Mouse (Mus musculus) C2C12 (cell line): ENCODE results near the gene Mybbp1a.

Experiments used
- CEBPB ChIP-seq: IDR thresholded peaks from one replicate; pipeline ENCODE4 v1.6.1; 2011; ENCODE audit warnings: low read depth, mild to moderate bottlenecking, control low read depth, moderate library complexity
- CTCF ChIP-seq: IDR thresholded peaks from one replicate; pipeline ENCODE4 v1.5.1; 2011; ENCODE audit not compliant: control insufficient read depth, insufficient read depth, insufficient read length
- FOSL1 ChIP-seq: IDR thresholded peaks from one replicate; pipeline ENCODE4 v1.8.0; 2011; ENCODE audit warnings: mild to moderate bottlenecking, low read length; ENCODE audit not compliant: poor library complexity, insufficient read depth, severe bottlenecking
- MAX ChIP-seq: IDR thresholded peaks from one replicate; pipeline ENCODE4 v1.6.1; 2011; ENCODE audit warnings: mild to moderate bottlenecking, control low read depth
- MYOD1 ChIP-seq: IDR thresholded peaks from one replicate; pipeline ENCODE4 v1.6.1; 2011; ENCODE audit warnings: low read depth; ENCODE audit not compliant: control insufficient read depth, insufficient read length
- MYOG ChIP-seq: IDR thresholded peaks from one replicate; pipeline ENCODE4 v1.6.1; 2011; ENCODE audit not compliant: control insufficient read depth, insufficient read length; ENCODE audit errors: extremely low read depth
- USF1 ChIP-seq: IDR thresholded peaks from one replicate; pipeline ENCODE4 v1.6.1; 2011; ENCODE audit warnings: low read depth, mild to moderate bottlenecking, control low read depth, moderate library complexity

DNA sequence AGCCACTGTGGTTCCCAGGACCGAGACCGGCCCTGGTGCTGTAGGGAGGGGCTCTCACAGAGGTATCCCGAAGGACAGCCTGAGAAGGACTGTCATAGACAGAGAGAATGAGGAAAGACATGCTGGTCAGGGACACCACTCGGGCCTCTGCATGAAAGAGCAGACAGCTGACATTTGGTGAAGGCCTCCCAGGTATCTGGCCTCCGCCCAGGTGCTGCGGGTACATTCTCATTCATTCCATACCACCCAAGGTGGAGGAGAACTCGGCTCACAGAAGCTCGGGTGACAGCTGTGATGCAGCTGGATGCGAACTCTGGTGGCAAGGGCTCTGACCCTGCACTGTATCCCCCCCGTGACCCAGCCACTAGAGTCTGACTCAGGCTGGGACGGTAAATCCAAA is 44.8 kb downstream of the Mybbp1a start:
- TF ChIP-seq CTCF (no peak), FOSL1 (no peak), MAX (no peak), USF1 (no peak), CEBPB (no peak), MYOG (no peak), MYOD1 (no peak)
